Mouse (Mus musculus) left cerebral cortex, postnatal 25 days (tissue): ENCODE measurements at regions not wholly inside any gene's neighbourhood (a gene's known extent, or its start where the extent isn't known, plus 50 kb on each side); places are given as distances from the start of the nearest gene placed in this dataset.
"Not testable (repeated sequence)": the region's sequence is repeated elsewhere in the genome, so short reads cannot be mapped to it uniquely, and the experiment has no call there.

ENCODE experiments used
- DNase-seq, 2 experiments: peaks; one replicate each; pipeline ENCODE4 v3.0.0; 2022; ENCODE audit warnings: low spot score in 2 of 2, mixed read lengths in 1 of 2
- intact Hi-C: fragments of 180-260 bp; cut with DNase I; formaldehyde crosslinking; loops from one replicate; pipeline ENCODE4 v1.15.1; 2025

DNA sequence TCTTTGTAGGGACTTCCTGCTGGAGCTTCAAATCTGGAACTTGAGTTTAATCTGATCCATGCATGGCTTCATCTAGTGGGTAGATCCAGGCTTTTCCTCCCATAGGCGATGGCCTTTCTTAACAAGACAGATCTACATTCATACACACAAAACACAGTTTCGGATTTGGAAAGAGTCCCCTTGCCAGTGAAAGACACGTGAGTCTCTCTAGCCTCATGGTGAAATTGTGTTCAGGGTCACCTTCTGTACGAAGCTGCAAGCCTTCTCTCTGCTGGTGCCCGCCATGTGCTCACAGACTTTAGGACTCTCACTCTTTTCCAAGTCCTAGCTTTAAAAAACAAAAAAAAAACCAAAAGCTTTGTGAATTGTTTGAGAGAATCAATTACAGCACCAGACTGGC is 51.4 kb upstream of the Dlx2 start:
- intact Hi-C loops = loop anchor here (1.0 kb wide), 2 partner anchors 214 to 218 kb away; no protein-coding TSS in a partner anchor
- DNase-seq = no peak

DNA sequence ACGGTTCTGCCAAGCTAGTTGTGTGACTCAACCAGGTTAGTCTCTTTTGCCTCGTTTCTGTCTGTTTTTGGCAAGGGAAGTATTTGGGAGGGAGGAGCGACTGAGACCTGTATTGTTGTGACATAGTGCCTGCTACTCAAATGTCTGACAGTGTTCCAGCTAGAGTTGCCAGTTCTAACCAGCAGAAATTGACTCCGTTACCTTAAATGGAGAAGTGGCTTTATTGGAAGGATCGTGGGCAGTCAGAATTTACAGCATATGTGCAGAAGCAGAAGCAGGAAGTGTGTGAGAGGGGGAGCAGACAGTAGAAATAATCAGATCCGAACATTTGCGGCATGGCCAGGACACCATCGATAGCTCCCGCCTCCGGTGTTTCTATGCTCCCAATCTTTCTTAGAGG is 51.8 kb upstream of the Dlx2 start:
- peak; percentile 38 to 59 for DNase-seq

DNA sequence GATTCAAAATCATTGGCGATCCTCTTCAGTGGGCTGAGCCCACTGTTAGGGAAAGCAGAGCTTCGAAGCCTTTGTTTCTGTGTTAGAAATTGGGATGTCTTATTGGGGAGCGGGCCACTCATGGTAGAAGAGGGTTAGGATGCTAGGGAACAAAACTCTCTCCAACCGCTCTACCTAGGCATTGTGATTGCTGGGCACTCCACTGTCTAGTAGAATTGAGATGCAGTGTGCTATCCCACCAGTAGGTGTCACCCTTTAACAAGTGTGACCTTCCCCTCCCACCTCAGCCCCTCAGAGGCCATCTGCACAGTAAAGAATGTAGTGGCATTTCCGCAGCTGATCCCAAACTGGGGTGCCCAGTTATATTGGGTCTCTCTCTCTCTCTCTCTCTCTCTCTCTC is 52.2 kb upstream of the Dlx2 start:
- intact Hi-C loops = loop anchor here (1.0 kb wide), 2 partner anchors 214 to 218 kb away; no protein-coding TSS in a partner anchor

More for the DNA sequence above, 51.8 kb upstream of the Dlx2 start:
- intact Hi-C loops = loop anchor here (1.0 kb wide), 2 partner anchors 214 to 218 kb away; no protein-coding TSS in a partner anchor

DNA sequence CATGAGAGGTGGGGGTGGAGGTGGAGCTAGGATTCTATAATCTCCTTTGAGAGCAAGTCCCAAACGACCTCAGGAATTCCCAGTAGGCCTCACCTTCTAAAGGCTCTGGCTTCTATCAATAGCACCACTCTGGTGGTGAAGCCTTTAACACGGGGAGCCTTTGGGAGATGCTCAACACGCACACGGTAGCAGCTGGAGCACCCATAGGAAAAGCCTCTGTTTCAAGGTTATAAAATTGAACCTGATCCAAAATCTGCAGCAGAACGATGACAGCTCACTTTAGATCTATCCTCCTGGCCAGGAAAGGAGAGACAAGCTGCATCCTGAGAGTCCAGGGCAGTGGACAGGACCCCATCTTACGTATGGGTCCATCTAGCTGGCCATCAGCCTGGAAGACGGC is 53.7 kb upstream of the Dlx2 start:
- DNase-seq = no peak
- intact Hi-C loops = loop anchor here (5.0 to 10.0 kb wide), 2 partner anchors 47 to 995 kb away; no protein-coding TSS in a partner anchor

More for the DNA sequence above, 52.2 kb upstream of the Dlx2 start:
- DNase-seq = peak; percentile 82 to 88

DNA sequence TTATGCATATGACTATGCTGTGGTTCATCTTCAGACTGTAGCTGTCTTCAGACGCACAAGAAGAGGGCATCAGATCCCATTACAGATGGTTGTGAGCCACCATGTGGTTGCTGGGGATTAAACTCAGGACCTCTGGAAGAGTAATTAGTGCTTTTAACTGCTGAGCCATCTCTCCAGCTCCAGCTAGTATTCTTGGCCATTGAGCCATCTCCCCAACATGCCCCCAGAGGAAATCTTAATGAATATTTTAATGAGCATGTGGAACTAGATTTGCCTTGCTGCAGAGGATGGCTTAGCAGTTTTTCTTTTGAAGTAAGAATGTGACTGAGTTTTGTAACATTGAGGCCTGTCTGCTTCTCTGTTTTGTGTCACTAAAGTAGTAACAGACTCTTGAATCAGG is 54.4 kb upstream of the Dlx2 start:
- DNase-seq = no peak
- intact Hi-C loops = loop anchor here (5.0 to 10.0 kb wide), 2 partner anchors 46 to 994 kb away; no protein-coding TSS in a partner anchor

DNA sequence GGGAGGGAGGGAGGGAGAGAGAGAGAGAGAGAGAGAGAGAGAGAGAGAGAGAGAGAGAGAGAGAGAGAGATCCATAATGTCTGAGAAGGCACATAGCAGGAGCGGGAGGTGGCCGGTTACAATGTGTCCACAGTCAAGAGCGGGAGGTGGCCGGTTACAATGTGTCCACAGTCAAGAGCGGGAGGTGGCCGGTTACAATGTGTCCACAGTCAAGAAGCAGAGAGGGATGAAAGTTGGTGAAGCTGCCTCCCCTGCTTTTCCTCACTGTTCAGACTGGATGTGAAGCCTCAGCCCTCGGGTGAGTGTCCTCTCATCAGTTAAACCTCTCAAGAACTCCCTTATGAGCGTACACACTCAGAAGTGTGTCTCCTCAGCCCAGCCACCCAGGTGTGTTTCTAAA is 57.2 kb upstream of the Dlx2 start:
- intact Hi-C loops = loop anchor here (5.0 to 10.0 kb wide), 2 partner anchors 44 to 991 kb away; no protein-coding TSS in a partner anchor
- not testable (repeated sequence) for DNase-seq

DNA sequence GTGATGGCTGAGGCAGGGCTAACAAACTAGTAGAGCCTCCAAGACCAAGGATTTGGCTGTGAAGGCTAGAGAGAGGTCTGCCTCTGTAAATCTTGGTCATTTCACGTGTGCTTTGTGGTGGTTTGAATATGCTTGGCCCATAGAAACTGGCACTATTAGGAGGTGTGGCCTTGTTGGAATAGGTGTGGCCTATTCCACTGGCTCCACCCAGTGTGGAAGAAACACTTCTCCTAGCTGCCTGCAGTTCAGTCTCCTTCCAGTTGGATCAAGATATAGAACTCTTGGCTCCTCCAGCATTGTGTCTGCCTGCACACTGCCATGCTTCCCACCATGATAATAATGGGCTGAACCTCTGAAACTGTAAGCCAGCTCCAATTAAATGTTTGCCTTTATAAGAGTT is 59.1 kb upstream of the Dlx2 start:
- intact Hi-C loops = loop anchor here (10.0 kb wide), 1 partner anchor 989 kb away; no protein-coding TSS in a partner anchor
- DNase-seq = no peak

DNA sequence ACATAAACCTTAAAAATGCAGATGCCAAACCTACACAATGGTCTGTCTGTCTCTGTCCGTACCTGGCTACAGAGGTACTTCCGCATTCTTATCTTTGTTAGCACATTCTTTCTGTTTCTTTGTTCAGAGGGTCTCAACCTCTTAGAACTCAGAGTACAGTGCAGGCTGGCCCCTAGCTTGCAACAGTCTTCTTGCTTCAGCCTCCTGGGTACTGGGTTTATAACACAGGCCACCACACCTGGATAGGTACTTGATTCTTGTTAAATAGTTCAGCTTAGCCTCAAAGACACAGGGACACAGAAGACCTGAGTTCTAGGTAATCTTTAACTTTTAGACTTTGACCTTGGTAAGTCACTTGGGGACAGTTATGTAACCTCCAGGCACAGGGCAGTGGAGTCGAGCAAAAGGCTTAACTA is 60.5 kb upstream of the Dlx2 start:
- no peak for DNase-seq
- intact Hi-C loops = loop anchor here (10.0 kb wide), 1 partner anchor 988 kb away; no protein-coding TSS in a partner anchor

DNA sequence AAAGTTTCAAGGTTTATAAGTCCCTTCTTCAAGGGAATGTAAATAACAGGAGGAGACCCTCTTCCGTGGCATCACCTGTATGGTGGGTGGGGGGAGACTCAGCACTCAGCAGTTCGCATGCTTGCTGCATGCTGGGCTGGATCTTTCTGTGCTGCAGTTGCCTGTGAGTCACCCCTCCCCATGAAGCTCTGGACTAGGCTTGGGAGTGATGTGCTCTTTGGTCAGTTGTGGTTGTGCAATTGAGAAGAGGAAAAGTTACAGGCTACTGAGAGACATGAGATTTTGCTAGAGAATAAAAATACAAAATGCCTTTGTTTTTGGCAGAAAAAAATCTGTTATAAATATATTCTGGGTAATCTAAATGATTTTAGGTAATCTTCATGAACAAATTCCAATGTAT is 66.7 kb upstream of the Dlx2 start:
- intact Hi-C loops = no loop called here
- no peak for DNase-seq

DNA sequence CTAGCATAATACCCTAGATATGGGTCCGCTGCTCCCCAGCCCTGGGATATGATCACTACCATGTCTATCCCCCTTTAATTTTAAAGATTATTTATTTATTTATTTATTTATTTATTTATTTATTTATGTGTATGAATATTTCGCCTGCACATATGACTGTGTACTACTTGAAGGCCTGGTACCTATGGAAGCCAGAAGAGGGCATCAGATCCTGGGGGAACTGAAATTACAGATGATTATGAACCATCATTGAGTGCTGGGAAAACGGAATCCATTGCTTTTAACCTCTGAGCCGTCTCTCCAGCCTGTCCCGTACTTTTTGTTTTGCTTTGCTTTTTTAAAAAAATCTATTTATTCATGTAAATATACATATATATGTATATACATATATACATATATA is 70.0 kb upstream of the Dlx2 start:
- intact Hi-C loops = no loop called here
- no peak for DNase-seq

DNA sequence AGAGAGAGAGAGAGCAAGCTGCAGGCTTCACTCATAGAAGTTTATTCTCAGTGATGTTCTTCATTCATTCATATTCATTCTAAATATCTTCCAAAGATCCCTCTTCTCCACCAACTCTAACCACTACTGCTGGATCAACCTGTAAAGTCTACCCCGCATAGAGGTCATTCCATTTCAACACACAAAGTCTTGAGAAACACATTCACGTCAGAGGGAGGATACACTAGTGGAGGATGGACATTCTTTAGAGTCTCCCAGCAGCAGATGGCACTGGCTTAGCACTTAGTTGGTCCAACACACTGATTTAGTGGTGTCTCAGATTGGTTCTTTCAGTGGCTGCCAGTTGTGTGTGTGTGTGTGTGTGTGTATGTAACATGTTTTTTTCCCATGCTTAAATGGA is 74.9 kb upstream of the Dlx2 start:
- DNase-seq = no peak
- intact Hi-C loops = no loop called here

DNA sequence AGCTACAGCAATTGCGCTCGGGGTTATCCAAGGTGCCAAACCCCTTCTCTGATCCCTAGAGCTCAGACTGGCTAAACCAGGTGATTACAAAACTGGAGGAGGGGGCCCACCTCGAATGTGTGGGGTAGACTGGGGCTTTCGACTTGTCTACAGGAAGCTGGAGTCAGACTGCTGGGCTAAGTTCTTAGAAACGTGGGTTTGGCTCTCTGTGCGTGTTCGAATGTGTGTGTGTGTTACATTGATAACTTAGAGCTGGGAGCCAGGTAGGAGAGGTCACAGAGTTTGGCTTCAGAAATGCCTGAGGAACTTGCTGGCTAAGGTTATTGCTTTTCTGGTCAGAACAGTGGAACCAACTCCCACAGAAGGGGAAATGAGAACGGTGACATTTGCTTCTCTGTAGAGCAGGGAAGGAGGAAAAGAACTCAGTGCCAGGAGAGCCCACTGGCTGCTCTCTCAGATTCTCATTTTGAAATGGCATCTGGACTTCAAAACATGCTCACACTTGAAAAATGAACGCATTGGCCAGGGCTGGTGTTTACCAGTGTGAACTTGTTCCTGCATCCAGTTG is 76.1 kb upstream of the Dlx2 start:
- DNase-seq = peak in 1 of 2 experiments; percentile 42
- intact Hi-C loops = no loop called here

DNA sequence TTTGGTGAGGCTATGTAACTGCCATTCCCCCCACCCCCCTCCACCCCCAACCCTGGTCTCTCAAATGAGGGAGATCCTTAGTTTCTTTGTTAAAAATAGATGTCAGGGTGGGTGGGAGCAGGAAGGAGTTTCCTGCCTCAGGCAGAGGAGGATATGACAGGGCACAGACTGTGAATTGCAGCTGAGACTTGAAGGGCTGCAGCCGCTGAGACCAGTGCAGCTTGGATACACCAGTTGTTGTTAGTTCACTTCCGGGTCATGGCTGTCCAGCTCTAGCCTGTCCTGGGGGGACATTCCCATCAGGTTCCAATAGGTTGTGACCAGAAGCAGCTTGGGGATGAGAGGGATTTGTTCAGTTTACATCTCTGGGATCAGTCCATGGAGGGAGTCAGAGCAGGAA is 76.6 kb upstream of the Dlx2 start:
- intact Hi-C loops = no loop called here
- no peak for DNase-seq

DNA sequence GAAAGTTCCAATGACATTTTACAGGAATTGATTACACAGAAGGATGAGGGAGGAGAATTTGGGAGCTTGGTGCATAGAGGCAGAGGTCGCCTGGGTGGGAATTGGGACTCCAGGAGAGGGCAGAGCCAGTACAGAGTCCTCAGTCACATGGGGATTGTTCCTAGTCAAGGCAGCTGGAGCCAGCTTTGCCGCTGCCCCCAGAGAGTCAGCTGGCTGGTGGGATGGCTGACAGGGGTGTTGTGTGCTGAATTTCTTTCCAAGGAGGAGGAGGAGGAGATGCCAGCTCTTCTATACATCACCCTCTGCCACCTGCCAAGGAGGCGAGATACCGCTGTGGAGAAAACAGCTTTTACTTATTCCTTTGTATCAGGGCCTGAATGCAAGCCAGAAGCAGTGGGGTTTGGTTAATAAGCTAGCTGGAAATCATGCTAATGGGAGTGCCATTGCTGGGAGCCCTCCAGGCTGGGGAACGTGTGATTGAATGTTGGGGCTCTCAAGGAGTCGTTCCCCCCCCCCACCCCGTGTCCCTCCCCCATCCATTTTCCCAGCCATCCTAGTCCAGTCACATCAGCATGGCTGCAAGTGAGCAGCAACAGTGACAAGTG is 78.8 kb upstream of the Dlx2 start:
- intact Hi-C loops = loop anchor here (1.0 kb wide), 1 partner anchor 42 kb away; no protein-coding TSS in a partner anchor
- peak; percentile 17 to 85 for DNase-seq

DNA sequence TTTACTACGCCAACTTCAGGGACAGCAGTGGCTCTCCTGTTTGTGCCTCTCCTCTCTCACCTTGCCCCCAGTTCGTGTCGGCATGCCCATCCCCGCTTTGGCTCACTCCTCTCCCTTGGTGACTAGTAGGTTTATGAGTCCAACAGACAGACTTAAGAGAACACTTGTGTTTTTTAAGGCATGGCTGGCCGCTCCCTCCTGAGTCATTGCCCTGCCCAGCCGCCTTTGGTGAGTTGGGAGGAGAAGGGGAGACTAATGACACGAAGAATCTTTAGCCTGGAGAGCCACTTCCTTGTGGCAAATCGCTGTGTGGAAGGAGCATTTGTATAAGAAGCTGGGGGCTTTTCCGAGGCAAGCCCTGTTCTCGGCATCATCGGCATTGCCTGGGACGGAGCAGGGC is 79.8 kb upstream of the Dlx2 start:
- intact Hi-C loops = no loop called here
- DNase-seq = no peak

DNA sequence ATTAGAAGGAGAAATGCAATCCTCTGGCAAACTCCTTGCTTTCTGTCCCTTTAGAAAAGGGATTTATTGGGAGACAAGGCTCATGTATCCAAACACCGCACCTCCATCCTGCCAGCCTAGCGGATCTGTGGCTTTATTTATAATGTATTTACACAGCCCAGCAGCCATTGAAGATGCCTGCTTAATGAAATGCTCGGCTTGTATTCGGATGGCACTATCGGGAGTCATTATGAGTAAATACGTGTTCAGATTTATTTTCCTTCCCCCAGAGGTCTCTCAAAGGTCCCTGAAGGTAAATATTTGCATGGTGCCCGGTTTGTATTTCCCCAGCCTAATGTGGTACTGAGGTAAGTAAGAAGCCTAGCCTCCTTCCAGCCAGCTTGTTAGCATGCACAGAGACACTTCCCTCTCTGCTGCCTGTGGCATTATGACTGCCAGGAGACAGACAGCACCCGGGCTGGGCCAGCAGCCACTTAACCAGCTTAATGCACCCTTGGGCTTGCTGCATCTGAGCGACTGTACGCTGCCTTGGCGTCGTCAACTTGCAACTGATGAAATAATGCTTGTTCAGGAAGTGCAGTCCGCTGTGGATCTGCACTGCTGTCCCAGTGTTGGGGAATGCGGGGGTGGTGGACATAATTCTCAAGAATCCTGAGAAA is 80.7 kb upstream of the Dlx2 start:
- peak; percentile 55 to 69 for DNase-seq
- intact Hi-C loops = no loop called here

DNA sequence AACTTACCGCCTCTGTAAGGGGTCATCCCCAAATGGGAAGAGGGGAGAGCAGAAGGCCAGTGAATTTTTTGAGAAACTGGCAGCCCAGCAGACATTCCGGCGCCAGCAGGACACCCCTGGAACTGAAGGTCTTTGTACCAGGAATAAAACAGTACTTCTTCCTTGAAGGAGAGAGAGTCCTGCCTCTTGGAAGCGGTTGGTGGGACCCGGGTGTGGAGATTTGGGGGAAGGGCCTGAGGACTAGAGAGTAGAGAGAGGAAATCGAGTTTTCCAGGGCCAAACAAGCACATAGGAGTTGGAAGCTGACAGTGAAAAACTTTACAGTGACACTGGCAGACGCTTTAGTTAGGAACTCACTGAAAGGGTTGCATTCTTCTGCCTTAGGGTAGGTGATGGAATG is 82.3 kb upstream of the Dlx2 start:
- intact Hi-C loops = no loop called here
- DNase-seq = no peak

DNA sequence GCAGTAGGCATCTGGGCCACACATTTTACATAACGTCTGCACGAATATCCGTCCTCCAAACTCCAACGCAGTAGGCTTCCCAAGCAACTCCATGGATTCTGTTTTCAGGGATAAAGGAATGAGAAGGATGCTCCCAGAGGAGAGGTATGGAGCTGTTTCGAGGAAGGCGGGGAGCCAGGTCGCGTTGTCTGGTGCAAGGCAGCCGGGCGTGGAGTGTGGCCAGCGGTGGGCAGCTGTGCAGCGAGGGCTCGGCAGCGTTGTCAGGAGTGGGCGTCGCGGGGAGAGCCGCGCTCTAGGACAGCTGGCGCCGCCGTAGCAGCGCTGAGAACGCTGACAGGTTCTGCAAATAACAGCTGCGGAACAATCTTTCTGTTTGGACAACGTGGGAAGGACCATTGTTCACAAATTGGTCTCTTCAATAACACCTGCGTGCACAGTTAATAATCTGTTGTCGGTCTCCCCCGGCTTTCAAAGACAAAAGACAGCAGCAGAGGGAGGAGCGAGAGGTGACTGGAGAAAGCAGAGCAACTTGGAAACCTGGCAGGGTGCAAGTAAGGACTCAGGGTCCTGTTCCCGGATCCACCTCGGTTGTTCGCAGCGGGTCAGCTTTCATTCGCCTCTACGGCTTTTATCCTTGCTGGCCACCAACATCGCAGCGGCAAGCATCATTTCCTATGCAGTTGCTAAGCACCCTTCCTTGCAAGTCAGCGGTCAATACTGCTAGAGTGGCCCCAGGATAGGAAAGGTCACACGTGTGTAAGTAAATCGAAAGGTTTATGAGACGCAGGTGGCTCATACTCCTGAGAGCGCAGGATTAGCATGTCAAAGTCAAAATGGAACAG is 83.0 kb upstream of the Dlx2 start:
- intact Hi-C loops = no loop called here
- DNase-seq = peak; percentile 67 to 70

DNA sequence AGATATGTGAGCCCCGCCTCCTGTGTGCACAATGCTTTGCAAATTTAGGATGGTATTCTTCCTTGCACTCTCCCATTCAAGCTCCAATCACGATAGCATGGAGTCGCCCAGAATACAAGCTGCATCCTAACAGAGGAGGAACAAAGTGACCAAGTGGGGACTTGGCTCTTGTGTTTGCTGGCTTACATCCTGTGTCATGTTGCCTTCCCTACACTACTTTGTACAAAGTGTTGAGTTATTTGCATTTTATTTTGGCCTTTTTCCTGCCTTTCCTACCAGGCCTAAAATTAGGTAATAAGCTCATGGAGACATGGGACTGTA is 83.5 kb upstream of the Dlx2 start:
- intact Hi-C loops = no loop called here
- DNase-seq = no peak

DNA sequence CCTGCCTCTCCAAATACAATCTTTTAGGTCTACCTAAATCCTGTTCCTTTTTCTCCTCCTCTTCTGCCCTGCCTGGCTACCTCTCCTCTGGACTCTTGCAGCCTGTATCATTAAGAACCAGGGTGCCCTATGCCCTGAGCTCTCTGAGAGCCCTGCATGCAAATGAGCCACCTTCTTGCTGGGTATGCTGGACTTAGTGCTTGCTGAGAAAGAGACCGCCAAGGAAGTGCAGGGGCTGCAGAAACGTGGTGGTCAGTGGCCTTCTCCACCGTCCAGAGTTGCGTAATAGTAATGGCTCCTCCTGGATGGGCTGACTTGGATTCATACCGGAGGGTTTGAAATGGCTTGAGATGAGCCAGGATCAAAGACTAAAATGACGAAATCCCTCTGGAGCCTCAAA is 86.9 kb upstream of the Dlx2 start:
- no peak for DNase-seq
- intact Hi-C loops = no loop called here
